ENCODE assay signal across 19 mouse cellular contexts in genomic region chr14:22282847-22283246, GRCm38 (mm10).
DNase-seq lines count a peak whose midpoint lies in the region; ATAC-seq and TF ChIP-seq lines count a peak whose summit lies in the region.
"Had no signal": no experiment of that assay in that cellular context is flagged by ENCODE, and none has a peak within 500 bp of the region (broad histone marks: within the 10 kb centered on the region; RNA-seq: fewer than 3 reads in every experiment).

No protein-coding gene starts in this region.

- H3K9me3 ChIP-seq in hindbrain, postnatal 0 days (ENCODE audit: low read length), result no peaks in the 10 kb centered on the region
- H3K9me3 ChIP-seq in hindbrain, embryonic 16.5 days (ENCODE audit: control insufficient read depth, low read length), result no peaks in the 10 kb centered on the region
- H3K9me3 ChIP-seq in embryonic facial prominence, embryonic 14.5 days (ENCODE audit: control insufficient read depth, low read length), result no peaks in the 10 kb centered on the region
- H3K9me3 ChIP-seq in kidney, embryonic 15.5 days (replicated peaks), result no peaks in the 10 kb centered on the region
- H3K9me3 ChIP-seq: embryonic facial prominence, embryonic 13.5 days; heart, embryonic 10.5 days; hindbrain, embryonic 13.5 days; lung, embryonic 15.5 days had no signal

- TF ChIP-seq CTCF in hindbrain, postnatal 0 days (IDR thresholded peaks at IDR 0.05; ENCODE audit: low read depth), result no peak

- no peak overlapping the region for H3K27ac ChIP-seq in hindbrain, postnatal 0 days
- H3K27ac ChIP-seq in hindbrain, embryonic 16.5 days (ENCODE audit: low read depth, low read length), result no peak overlapping the region
- no peak overlapping the region for H3K27ac ChIP-seq in embryonic facial prominence, embryonic 14.5 days (replicated peaks; ENCODE audit: low read depth, low read length)
- no peak overlapping the region for H3K27ac ChIP-seq in kidney, embryonic 15.5 days
- H3K27ac ChIP-seq: embryonic facial prominence, embryonic 13.5 days; heart, embryonic 10.5 days; hindbrain, embryonic 13.5 days; kidney, postnatal 0 days; lung, embryonic 15.5 days; stomach, postnatal 0 days had no signal

- H3K4me3 ChIP-seq in hindbrain, postnatal 0 days (ENCODE audit: low read length), result no peak overlapping the region
- no peak overlapping the region for H3K4me3 ChIP-seq in hindbrain, embryonic 16.5 days (ENCODE audit: low read length)
- H3K4me3 ChIP-seq in embryonic facial prominence, embryonic 14.5 days (ENCODE audit: low read depth, low read length), result no peak overlapping the region
- no peak overlapping the region for H3K4me3 ChIP-seq in kidney, embryonic 15.5 days (replicated peaks)
- H3K4me3 ChIP-seq: embryonic facial prominence, embryonic 13.5 days; heart, embryonic 10.5 days; hindbrain, embryonic 13.5 days; lung, embryonic 15.5 days had no signal

- no peaks in the 10 kb centered on the region for H3K27me3 ChIP-seq in hindbrain, postnatal 0 days (ENCODE audit: insufficient read depth, low read length)
- 0 out of 2 replicates have a peak, but pooled peaks cover 3% of the 10 kb centered on the region for H3K27me3 ChIP-seq in hindbrain, embryonic 16.5 days (replicated peaks; ENCODE audit: control insufficient read depth, insufficient read depth, low read length)
- no peaks in the 10 kb centered on the region for H3K27me3 ChIP-seq in embryonic facial prominence, embryonic 14.5 days (replicated peaks; ENCODE audit: control insufficient read depth, insufficient read depth, low read length)
- H3K27me3 ChIP-seq in kidney, embryonic 15.5 days, result peaks cover 7% of the 10 kb centered on the region; the same call in 1 of the 2 replicates
- H3K27me3 ChIP-seq: embryonic facial prominence, embryonic 13.5 days; lung, embryonic 15.5 days had no signal

- 36% methylated on average over 6 of the region's 6 CpGs for WGBS in hindbrain, postnatal 0 days
- 40% methylated on average over 6 of the region's 6 CpGs for WGBS in hindbrain, embryonic 16.5 days
- WGBS in embryonic facial prominence, embryonic 14.5 days, result 55% methylated on average over 6 of the region's 6 CpGs
- WGBS in kidney, embryonic 15.5 days, result 52% methylated on average over 6 of the region's 6 CpGs

- no peaks in the 10 kb centered on the region for H3K4me1 ChIP-seq in hindbrain, postnatal 0 days (ENCODE audit: insufficient read depth, low read length)
- H3K4me1 ChIP-seq in hindbrain, embryonic 16.5 days (ENCODE audit: control insufficient read depth, insufficient read depth, low read depth, low read length), result no peaks in the 10 kb centered on the region; the same call in 1 of the 2 replicates
- H3K4me1 ChIP-seq in embryonic facial prominence, embryonic 14.5 days (ENCODE audit: control insufficient read depth, insufficient read depth, low read length), result no peaks in the 10 kb centered on the region
- H3K4me1 ChIP-seq in kidney, embryonic 15.5 days, result peaks cover 3% of the 10 kb centered on the region

- no peak for ATAC-seq in hindbrain, postnatal 0 days
- ATAC-seq in hindbrain, embryonic 16.5 days, result no peak
- peak; percentile 87 for ATAC-seq in embryonic facial prominence, embryonic 14.5 days (ENCODE audit: low read depth)
- ATAC-seq in kidney, embryonic 15.5 days (replicated peaks; ENCODE audit: low FRiP score), result no peak
- ATAC-seq: intestine, embryonic 16.5 days had no signal

- no peak overlapping the region for H3K9ac ChIP-seq in hindbrain, postnatal 0 days (replicated peaks; ENCODE audit: low read length)
- H3K9ac ChIP-seq in hindbrain, embryonic 16.5 days (ENCODE audit: low read depth, low read length), result no peak overlapping the region
- no peak overlapping the region for H3K9ac ChIP-seq in embryonic facial prominence, embryonic 14.5 days (ENCODE audit: low read depth, low read length)
- no peak overlapping the region for H3K9ac ChIP-seq in kidney, embryonic 15.5 days
- H3K9ac ChIP-seq: embryonic facial prominence, embryonic 13.5 days; hindbrain, embryonic 13.5 days; lung, embryonic 15.5 days had no signal

- no peak overlapping the region for H3K4me2 ChIP-seq in hindbrain, postnatal 0 days (ENCODE audit: low read depth, low read length)
- H3K4me2 ChIP-seq in hindbrain, embryonic 16.5 days (ENCODE audit: low read length), result no peak overlapping the region
- no peak overlapping the region for H3K4me2 ChIP-seq in embryonic facial prominence, embryonic 14.5 days (ENCODE audit: low read depth, low read length)
- H3K4me2 ChIP-seq in kidney, embryonic 15.5 days, result no peak overlapping the region
- H3K4me2 ChIP-seq: embryonic facial prominence, embryonic 13.5 days; hindbrain, embryonic 13.5 days; liver, embryonic 11.5 days; lung, embryonic 15.5 days had no signal

- H3K36me3 ChIP-seq in hindbrain, postnatal 0 days (ENCODE audit: insufficient read depth, low read length), result no peaks in the 10 kb centered on the region
- no peaks in the 10 kb centered on the region for H3K36me3 ChIP-seq in hindbrain, embryonic 16.5 days (ENCODE audit: control insufficient read depth, insufficient read depth, low read length)
- H3K36me3 ChIP-seq in embryonic facial prominence, embryonic 14.5 days (ENCODE audit: control insufficient read depth, insufficient read depth, low read length), result no peaks in the 10 kb centered on the region
- H3K36me3 ChIP-seq in kidney, embryonic 15.5 days, result no peaks in the 10 kb centered on the region
- H3K36me3 ChIP-seq: embryonic facial prominence, embryonic 13.5 days; heart, embryonic 10.5 days; hindbrain, embryonic 13.5 days; lung, embryonic 15.5 days had no signal

- peak; percentile 21 for DNase-seq in hindbrain, postnatal 0 days (ENCODE audit: low spot score)
- DNase-seq in embryo, embryonic 10.5 days (ENCODE audit: low spot score), result peak; percentile 42
- DNase-seq in embryonic facial prominence, embryonic 14.5 days (ENCODE audit: low spot score), result peak; percentile 80
- peak; percentile 86 for DNase-seq in retina, embryonic 14.5 days (ENCODE audit: low spot score)
- DNase-seq in c-Kit-positive CD71-positive TER-119-positive erythroid progenitor cells, embryonic 14.5 days (ENCODE audit: low spot score), result no peak
- DNase-seq: cerebellum, postnatal 10 days; gastrocnemius, postnatal 14 days; heart, postnatal 10 days; right cerebral cortex, postnatal 25 days had no signal
